Mouse (Mus musculus) liver, adult (tissue): Measurements from ENCODE around the gene Lrrc4b.

Experiments
- GATA4 ChIP-seq: IDR thresholded peaks from 2 replicates; pipeline ENCODE4 v1.6.1; 2014; ENCODE audit warnings: mild to moderate bottlenecking, low read length; ENCODE audit not compliant: insufficient replicate concordance

The Lrrc4b gene

GRCm38 (mm10) chr7:44429534-44430488, 993 bp downstream of the Lrrc4b start:
- no peak for TF ChIP-seq GATA4

- no peak for TF ChIP-seq GATA4
These were observed 3.7 kb downstream of the Lrrc4b start for GRCm38 (mm10) chr7:44432550-44432949.

- TF ChIP-seq GATA4 = no peak
These were observed 4.6 kb downstream of the Lrrc4b start for GRCm38 (mm10) chr7:44433371-44433770.

- TF ChIP-seq GATA4 = no peak
These were observed 5.3 kb downstream of the Lrrc4b start for GRCm38 (mm10) chr7:44434089-44434488.

- no peak for TF ChIP-seq GATA4
These were observed 7.0 kb downstream of the Lrrc4b start for GRCm38 (mm10) chr7:44435796-44436195.

- TF ChIP-seq GATA4 = no peak
These were observed 7.4 kb downstream of the Lrrc4b start for GRCm38 (mm10) chr7:44436267-44436666.

GRCm38 (mm10) chr7:44437188-44437587, 8.4 kb downstream of the Lrrc4b start:
- no peak for TF ChIP-seq GATA4

GRCm38 (mm10) chr7:44437933-44438332, 9.1 kb downstream of the Lrrc4b start:
- no peak for TF ChIP-seq GATA4

- no peak for TF ChIP-seq GATA4
These were observed 10.9 kb downstream of the Lrrc4b start for GRCm38 (mm10) chr7:44439696-44440095.

GRCm38 (mm10) chr7:44440479-44440878, 11.7 kb downstream of the Lrrc4b start:
- no peak for TF ChIP-seq GATA4

GRCm38 (mm10) chr7:44441180-44441579, 12.4 kb downstream of the Lrrc4b start:
- no peak for TF ChIP-seq GATA4

- TF ChIP-seq GATA4 = no peak
These were observed 12.9 kb downstream of the Lrrc4b start for GRCm38 (mm10) chr7:44441648-44442109.

- TF ChIP-seq GATA4 = no peak
These were observed 13.6 kb downstream of the Lrrc4b start for GRCm38 (mm10) chr7:44442407-44442821.

- TF ChIP-seq GATA4 = no peak
These were observed 14.7 kb downstream of the Lrrc4b start for GRCm38 (mm10) chr7:44443268-44444173.

GRCm38 (mm10) chr7:44444886-44445527, 16.2 kb downstream of the Lrrc4b start:
- TF ChIP-seq GATA4 = no peak
